Mouse (Mus musculus) midbrain, embryonic 13.5 days (tissue): ENCODE data around the gene Pih1d1. TPM values are rescaled to one million over a fixed set of nuclear protein-coding genes. Genes with fewer than 3 reads are reported as not detected.

Experiments
- ATAC-seq: fragments of 200-750 bp; cut with Nextera tagmentation; 2 replicates; pipeline ENCODE4 v1.8.0; 2017; ENCODE audit warnings: mild to moderate bottlenecking, moderate TSS enrichment, moderate library complexity
- H3K27ac ChIP-seq: fragments of 300-500 bp; sonication (generic); 2 replicates; pipeline ENCODE4 v1.5.1; 2015; ENCODE audit warnings: inconsistent platforms, mild to moderate bottlenecking, moderate library complexity
- H3K27me3 ChIP-seq: fragments of 300-500 bp; sonication (generic); 2 replicates; pipeline ENCODE4 v1.6.1; 2015; ENCODE audit warnings: mild to moderate bottlenecking, inconsistent platforms
- H3K36me3 ChIP-seq: fragments of 300-500 bp; sonication (generic); 2 replicates; pipeline ENCODE4 v1.6.1; 2015; ENCODE audit warnings: mild to moderate bottlenecking, inconsistent platforms
- H3K4me1 ChIP-seq: fragments of 300-500 bp; sonication (generic); replicated peaks from 2 replicates; pipeline ENCODE4 v1.6.1; 2015; ENCODE audit warnings: inconsistent platforms
- H3K4me2 ChIP-seq: fragments of 300-500 bp; sonication (generic); replicated peaks from 2 replicates; pipeline ENCODE4 v1.6.1; 2015; ENCODE audit warnings: moderate library complexity, mild to moderate bottlenecking, inconsistent platforms
- H3K4me3 ChIP-seq: fragments of 300-500 bp; sonication (generic); replicated peaks from 2 replicates; pipeline ENCODE4 v1.5.1; 2015; ENCODE audit warnings: mild to moderate bottlenecking, inconsistent platforms
- H3K9ac ChIP-seq: fragments of 300-500 bp; sonication (generic); replicated peaks from 2 replicates; pipeline ENCODE4 v1.6.1; 2015; ENCODE audit warnings: mild to moderate bottlenecking, inconsistent platforms
- H3K9me3 ChIP-seq: fragments of 300-500 bp; sonication (generic); 2 replicates; pipeline ENCODE4 v1.6.1; 2016; ENCODE audit warnings: mild to moderate bottlenecking, inconsistent platforms
- WGBS: fragments of 180-500 bp; shearing (Covaris S2); methylation state at CpG from one replicate; pipeline ENCODE4 v1.1.7; 2015; 5-methylcytosine and 5-hydroxymethylcytosine counted together
- polyA plus RNA-seq: library from polyadenylated mRNA; unstranded; fragments of >200 nt; fragmentation: Nextera tagmentation; extraction: Ambion mirVana; gene quantifications from 2 replicates; pipeline ENCODE4 v1.2.1, GENCODE M21; 2015

Gene Pih1d1
- polyA plus RNA-seq, 1 experiment from 2014 or later, result 93.0 TPM

GRCm38 (mm10) chr7:45191803-45192363 is 37.8 kb downstream of the Pih1d1 start:
- Histone ChIP-seq H3K4me1 (peaks cover 12% of the 10 kb centered on the region), H3K27ac (no peak overlapping the region), H3K4me2 (no peak overlapping the region), H3K27me3 (peaks cover 35% of the 10 kb centered on the region), H3K36me3 (no peaks in the 10 kb centered on the region), H3K9me3 (no peaks in the 10 kb centered on the region), H3K9ac (0 out of 2 replicates have a peak overlapping the region, but pooled peaks have one; percentile 12), H3K4me3 (no peak overlapping the region)
- WGBS, result 29% methylated on average over 8 of the region's 8 CpGs
- ATAC-seq, result no peak

- ATAC-seq, result no peak
- H3K4me3 ChIP-seq, result no peak overlapping the region
- H3K27me3 ChIP-seq, result peaks cover 32% of the 10 kb centered on the region
- 0 out of 2 replicates have a peak overlapping the region, but pooled peaks have one; percentile 19 for H3K9ac ChIP-seq
- H3K4me2 ChIP-seq, result no peak overlapping the region
- no peak overlapping the region for H3K27ac ChIP-seq
- no peaks in the 10 kb centered on the region for H3K9me3 ChIP-seq
- no peaks in the 10 kb centered on the region for H3K36me3 ChIP-seq
- WGBS, result 87% methylated on average over 7 of the region's 7 CpGs
- H3K4me1 ChIP-seq, result peaks cover 12% of the 10 kb centered on the region
Measured at GRCm38 (mm10) chr7:45192585-45193310, 38.6 kb downstream of the Pih1d1 start.

- ATAC-seq, result no peak
- WGBS, result 67% methylated on average over 4 of the region's 5 CpGs
- no peak overlapping the region for H3K4me3 ChIP-seq
- no peaks in the 10 kb centered on the region for H3K9me3 ChIP-seq
- H3K27ac ChIP-seq, result no peak overlapping the region
- H3K4me2 ChIP-seq, result no peak overlapping the region
- H3K27me3 ChIP-seq, result peaks cover 31% of the 10 kb centered on the region
- peaks cover 14% of the 10 kb centered on the region for H3K4me1 ChIP-seq
- H3K36me3 ChIP-seq, result no peaks in the 10 kb centered on the region
- 0 out of 2 replicates have a peak overlapping the region, but pooled peaks have one; percentile 19 for H3K9ac ChIP-seq
Measured at GRCm38 (mm10) chr7:45193406-45193805, 39.3 kb downstream of the Pih1d1 start.

GRCm38 (mm10) chr7:45193871-45194785 is 40.0 kb downstream of the Pih1d1 start:
- 71% methylated on average over 17 of the region's 17 CpGs for WGBS
- ATAC-seq, result no peak
- Histone ChIP-seq H3K9me3 (no peaks in the 10 kb centered on the region), H3K4me2 (no peak overlapping the region), H3K9ac (no peak overlapping the region), H3K4me3 (no peak overlapping the region), H3K27ac (no peak overlapping the region), H3K27me3 (peaks cover 24% of the 10 kb centered on the region), H3K36me3 (no peaks in the 10 kb centered on the region), H3K4me1 (peaks cover 18% of the 10 kb centered on the region)

GRCm38 (mm10) chr7:45195341-45196175 is 41.5 kb downstream of the Pih1d1 start:
- ATAC-seq, result no peak
- no peak overlapping the region for H3K9ac ChIP-seq
- peaks cover 18% of the 10 kb centered on the region for H3K4me1 ChIP-seq
- 63% methylated on average over 13 of the region's 13 CpGs for WGBS
- H3K9me3 ChIP-seq, result no peaks in the 10 kb centered on the region
- H3K36me3 ChIP-seq, result no peaks in the 10 kb centered on the region
- peaks cover 11% of the 10 kb centered on the region for H3K27me3 ChIP-seq
- H3K4me2 ChIP-seq, result no peak overlapping the region
- no peak overlapping the region for H3K27ac ChIP-seq
- H3K4me3 ChIP-seq, result no peak overlapping the region

GRCm38 (mm10) chr7:45196176-45196535 is 42.1 kb downstream of the Pih1d1 start:
- peaks cover 12% of the 10 kb centered on the region for H3K27me3 ChIP-seq
- no peak for ATAC-seq
- no peak overlapping the region for H3K4me3 ChIP-seq
- no peak overlapping the region for H3K9ac ChIP-seq
- no peak overlapping the region for H3K27ac ChIP-seq
- H3K4me1 ChIP-seq, result peaks cover 18% of the 10 kb centered on the region
- no peak overlapping the region for H3K4me2 ChIP-seq
- 75% methylated on average over 4 of the region's 4 CpGs for WGBS
- no peaks in the 10 kb centered on the region for H3K36me3 ChIP-seq
- no peaks in the 10 kb centered on the region for H3K9me3 ChIP-seq

- Histone ChIP-seq H3K9ac (no peak overlapping the region; the same call in 1 of the 2 replicates), H3K27me3 (peaks cover 12% of the 10 kb centered on the region), H3K4me1 (peaks cover 15% of the 10 kb centered on the region), H3K9me3 (no peaks in the 10 kb centered on the region), H3K27ac (no peak overlapping the region), H3K36me3 (no peaks in the 10 kb centered on the region), H3K4me2 (no peak overlapping the region), H3K4me3 (no peak overlapping the region)
- 76% methylated on average over 5 of the region's 5 CpGs for WGBS
- no peak for ATAC-seq
Measured at GRCm38 (mm10) chr7:45196994-45197393, 42.9 kb downstream of the Pih1d1 start.

GRCm38 (mm10) chr7:45198435-45198834 is 44.3 kb downstream of the Pih1d1 start:
- Histone ChIP-seq H3K4me1 (peaks cover 13% of the 10 kb centered on the region; the same call in 1 of the 2 replicates), H3K4me3 (no peak overlapping the region), H3K27ac (no peak overlapping the region), H3K36me3 (no peaks in the 10 kb centered on the region), H3K27me3 (peaks cover 21% of the 10 kb centered on the region), H3K9me3 (no peaks in the 10 kb centered on the region), H3K9ac (peak overlapping the region; percentile 25; the same call in 1 of the 2 replicates), H3K4me2 (no peak overlapping the region)
- WGBS, result 10% methylated on average over 5 of the region's 5 CpGs
- peak; percentile 70 for ATAC-seq

- ATAC-seq, result no peak
- Histone ChIP-seq H3K9ac (0 out of 2 replicates have a peak overlapping the region, but pooled peaks have one; percentile 25), H3K4me1 (peaks cover 13% of the 10 kb centered on the region; the same call in 1 of the 2 replicates), H3K27me3 (peaks cover 20% of the 10 kb centered on the region), H3K9me3 (no peaks in the 10 kb centered on the region), H3K4me2 (no peak overlapping the region), H3K27ac (no peak overlapping the region), H3K36me3 (no peaks in the 10 kb centered on the region), H3K4me3 (no peak overlapping the region)
- WGBS, result 89% methylated on average over 11 of the region's 11 CpGs
Measured at GRCm38 (mm10) chr7:45198961-45199360, 44.9 kb downstream of the Pih1d1 start.

GRCm38 (mm10) chr7:45202654-45203053 is 48.6 kb downstream of the Pih1d1 start:
- no peak overlapping the region for H3K9ac ChIP-seq
- no peak for ATAC-seq
- no peak overlapping the region for H3K4me3 ChIP-seq
- H3K4me2 ChIP-seq, result no peak overlapping the region
- no peaks in the 10 kb centered on the region for H3K9me3 ChIP-seq
- H3K27me3 ChIP-seq, result peaks cover 19% of the 10 kb centered on the region
- WGBS, result 64% methylated on average over 10 of the region's 10 CpGs
- peaks cover 10% of the 10 kb centered on the region; the same call in 1 of the 2 replicates for H3K4me1 ChIP-seq
- H3K36me3 ChIP-seq, result no peaks in the 10 kb centered on the region
- H3K27ac ChIP-seq, result no peak overlapping the region
